Mouse (Mus musculus): ENCODE data around the gene Dhx38.

Gene Dhx38

GRCm38 (mm10) chr8:109544049-109544448 is 21.6 kb downstream of the Dhx38 start:
- DNase-seq = no peak

GRCm38 (mm10) chr8:109542748-109543519 is 22.7 kb downstream of the Dhx38 start:
- DNase-seq = no peak

GRCm38 (mm10) chr8:109542165-109542564 is 23.5 kb downstream of the Dhx38 start:
- no peak for DNase-seq

GRCm38 (mm10) chr8:109536703-109537102 is 29.0 kb downstream of the Dhx38 start:
- DNase-seq = peak; percentile 77

- peak; percentile 56 for DNase-seq
These were observed 30.3 kb downstream of the Dhx38 start for GRCm38 (mm10) chr8:109535140-109535990.

GRCm38 (mm10) chr8:109524008-109524407 is 41.7 kb downstream of the Dhx38 start:
- no peak for DNase-seq

GRCm38 (mm10) chr8:109505560-109505959 is 60.1 kb downstream of the Dhx38 start:
- DNase-seq = no peak

GRCm38 (mm10) chr8:109503566-109503965 is 62.1 kb downstream of the Dhx38 start:
- DNase-seq = no peak

- no peak for DNase-seq
These were observed 66.5 kb downstream of the Dhx38 start for GRCm38 (mm10) chr8:109499009-109499717.

Data from liver (tissue).